Mouse (Mus musculus): ENCODE data around the gene Carhsp1. TPM values are rescaled to one million over a fixed set of nuclear protein-coding genes. Genes with fewer than 3 reads are reported as not detected.

Carhsp1 gene
- 19.1 and 20.0 TPM in 2 replicates for polyA plus RNA-seq (2012)

GRCm38 (mm10) chr16:8671551-8672349, at the start of gene Carhsp1:
Carhsp1 (minus strand) TSS chr16:8672155.

GRCm38 (mm10) chr16:8680470-8680869, 8.5 kb upstream of the Carhsp1 start, which contains the start of gene Gm5767:
Gm5767 (plus strand) TSS chr16:8680770.

GRCm38 (mm10) chr16:8637217-8638051, 34.5 kb downstream of the Carhsp1 start, which contains the start of the genes Pmm2 and Tmem186:
Pmm2 (plus strand) TSS chr16:8637674.
Tmem186 (minus strand) TSS chr16:8637712.

Other genes with a start within 250 kb of the Carhsp1 start
- gene Tmem114, start 247.0 kb downstream of the Carhsp1 start, polyA plus RNA-seq (2012), result 0.09 TPM in 1 of 2 replicates, not detected in the other
- 25.2 and 31.1 TPM in 2 replicates for gene Mettl22, start 201.4 kb downstream of the Carhsp1 start, polyA plus RNA-seq (2012)
- gene Abat, start 158.7 kb downstream of the Carhsp1 start, polyA plus RNA-seq (2012), result 0.02 and 0.13 TPM in 2 replicates
- 22.5 and 26.0 TPM in 2 replicates for gene Pmm2, start 34.5 kb downstream of the Carhsp1 start, polyA plus RNA-seq (2012)
- gene Tmem186, start 34.4 kb downstream of the Carhsp1 start, polyA plus RNA-seq (2012), result 4.2 and 5.0 TPM in 2 replicates
- gene Gm5767, start 8.6 kb upstream of the Carhsp1 start, polyA plus RNA-seq (2012), result not detected in 2 replicates
- gene Usp7, start 120.2 kb upstream of the Carhsp1 start, polyA plus RNA-seq (2012), result 22.1 and 29.4 TPM in 2 replicates
- 17.0 and 26.2 TPM in 2 replicates for gene 1810013L24Rik, start 157.9 kb upstream of the Carhsp1 start, polyA plus RNA-seq (2012)